Mouse (Mus musculus) thymus, adult 2 months (tissue): ENCODE results near the gene Reg3g. TPM values are rescaled to one million over a fixed set of nuclear protein-coding genes. Genes with fewer than 3 reads are reported as not detected.

Source experiments
- DNase-seq: peaks from one replicate; pipeline ENCODE4 v3.0.0; 2021
- H3K27ac ChIP-seq: fragments of 200-500 bp; 2 replicates; pipeline ENCODE4 v1.5.1; 2012; ENCODE audit warnings: low read length, control low read depth; ENCODE audit not compliant: control insufficient read depth, insufficient read depth
- H3K27me3 ChIP-seq: fragments of 200-500 bp; 2 replicates; pipeline ENCODE4 v1.6.1; 2012; ENCODE audit warnings: mild to moderate bottlenecking, low read length, moderate library complexity, mixed read lengths; ENCODE audit not compliant: control insufficient read depth, insufficient read depth
- H3K36me3 ChIP-seq: fragments of 200-500 bp; 2 replicates; pipeline ENCODE4 v1.6.1; 2012; ENCODE audit warnings: mild to moderate bottlenecking, low read length, moderate library complexity; ENCODE audit not compliant: control insufficient read depth, insufficient read depth
- H3K4me1 ChIP-seq: fragments of 200-500 bp; replicated peaks from 2 replicates; pipeline ENCODE4 v1.6.1; 2012; ENCODE audit warnings: low read length; ENCODE audit not compliant: control insufficient read depth, insufficient read depth
- H3K4me3 ChIP-seq: fragments of 200-500 bp; 2 replicates; pipeline ENCODE4 v1.5.1; 2012; ENCODE audit warnings: mild to moderate bottlenecking, low read length, control low read depth, moderate library complexity; ENCODE audit not compliant: control insufficient read depth, insufficient read depth
- CTCF ChIP-seq: fragments of 200-500 bp; IDR thresholded peaks from 2 replicates; pipeline ENCODE4 v1.5.1; 2012; ENCODE audit warnings: mild to moderate bottlenecking, control low read depth, low read length, moderate library complexity, borderline replicate concordance; ENCODE audit not compliant: control insufficient read depth, poor library complexity, insufficient read depth; ENCODE audit errors: extremely low read depth
- POLR2A ChIP-seq: fragments of 200-500 bp; IDR thresholded peaks from 2 replicates; pipeline ENCODE4 v1.6.1; 2012; ENCODE audit warnings: mild to moderate bottlenecking, low read length, control low read depth, moderate library complexity; ENCODE audit not compliant: control insufficient read depth, poor library complexity, insufficient read depth; ENCODE audit errors: extremely low read depth
- WGBS: fragments of 180-500 bp; shearing (Covaris S2); methylation state at CpG from one replicate; pipeline ENCODE4 v1.1.7; 2018; 5-methylcytosine and 5-hydroxymethylcytosine counted together
- polyA plus RNA-seq: library from polyadenylated mRNA; depleted of rRNA; stranded (reverse); fragments of >200 nt; gene quantifications from 2 replicates; pipeline ENCODE4 v1.2.3, GENCODE M21; 2012; rRNA removed

The Reg3g gene
- polyA plus RNA-seq = 44.0 and 64.5 TPM in 2 replicates

GRCm38 (mm10) chr6:78468772-78469171 is at the start of gene Reg3g:
TSS of gene Reg3g (minus strand) at chr6:78468872.
- no peak for DNase-seq
- 93% methylated on average over 2 of the region's 2 CpGs for WGBS
- Histone ChIP-seq H3K27me3 (no peaks in the 10 kb centered on the region), H3K4me1 (no peaks in the 10 kb centered on the region), H3K36me3 (no peaks in the 10 kb centered on the region), H3K27ac (no peak within 1 kb of the TSS), H3K4me3 (no peak within 1 kb of the TSS)
- TF ChIP-seq CTCF = no peak
- TF ChIP-seq POLR2A = no peak

GRCm38 (mm10) chr6:78515777-78516446 is 47.2 kb upstream of the Reg3g start:
- DNase-seq = no peak
- no peaks in the 10 kb centered on the region for H3K27me3 ChIP-seq
- H3K27ac ChIP-seq = no peak overlapping the region
- TF ChIP-seq CTCF = no peak
- no peak for TF ChIP-seq POLR2A
- no peaks in the 10 kb centered on the region for H3K4me1 ChIP-seq
- 63% methylated on average over 3 of the region's 3 CpGs for WGBS
- no peak overlapping the region for H3K4me3 ChIP-seq
- H3K36me3 ChIP-seq = no peaks in the 10 kb centered on the region

- 8% methylated on average over 3 of the region's 3 CpGs for WGBS
- TF ChIP-seq CTCF = no peak
- no peak for TF ChIP-seq POLR2A
- no peak overlapping the region for H3K4me3 ChIP-seq
- no peak overlapping the region for H3K27ac ChIP-seq
- H3K4me1 ChIP-seq = no peaks in the 10 kb centered on the region
- DNase-seq = no peak
- H3K36me3 ChIP-seq = no peaks in the 10 kb centered on the region
- H3K27me3 ChIP-seq = no peaks in the 10 kb centered on the region
Observed at GRCm38 (mm10) chr6:78512833-78513232, 44.2 kb upstream of the Reg3g start.

GRCm38 (mm10) chr6:78510173-78510900 is 41.7 kb upstream of the Reg3g start:
- Histone ChIP-seq H3K27me3 (no peaks in the 10 kb centered on the region), H3K27ac (no peak overlapping the region), H3K36me3 (no peaks in the 10 kb centered on the region), H3K4me3 (no peak overlapping the region), H3K4me1 (no peaks in the 10 kb centered on the region)
- DNase-seq = no peak
- TF ChIP-seq CTCF (no peak), POLR2A (no peak)
- WGBS = 61% methylated on average over 3 of the region's 3 CpGs

DNA sequence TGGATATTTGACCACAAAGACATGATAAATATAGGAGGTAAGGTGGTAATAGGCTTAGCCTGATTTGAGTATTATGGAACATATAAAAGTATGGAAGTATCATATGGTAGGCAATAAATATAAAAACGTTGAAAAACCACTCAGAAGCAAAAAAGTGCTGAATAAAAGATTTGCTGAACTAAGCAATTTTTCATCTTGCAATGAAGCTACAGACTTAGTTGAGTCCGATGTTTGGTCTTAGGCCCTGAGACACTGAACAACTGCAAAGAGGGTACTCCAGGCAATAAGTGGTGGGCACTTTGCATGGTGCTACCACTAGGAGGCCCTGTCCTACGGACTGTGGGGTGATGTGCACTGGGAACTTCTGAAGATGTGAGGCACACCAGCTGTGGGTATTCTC is 37.1 kb upstream of the Reg3g start:
- no peak for DNase-seq
- Histone ChIP-seq H3K27ac (no peak overlapping the region), H3K4me1 (no peaks in the 10 kb centered on the region), H3K27me3 (no peaks in the 10 kb centered on the region), H3K36me3 (no peaks in the 10 kb centered on the region), H3K4me3 (no peak overlapping the region)
- TF ChIP-seq POLR2A = no peak
- 61% methylated on average over 3 of the region's 3 CpGs for WGBS

- 89% methylated on average over 3 of the region's 3 CpGs for WGBS
- H3K4me3 ChIP-seq = no peak overlapping the region
- no peak for DNase-seq
- no peaks in the 10 kb centered on the region for H3K4me1 ChIP-seq
- H3K27ac ChIP-seq = no peak overlapping the region
- no peak for TF ChIP-seq POLR2A
- TF ChIP-seq CTCF = no peak
- no peaks in the 10 kb centered on the region for H3K36me3 ChIP-seq
- H3K27me3 ChIP-seq = no peaks in the 10 kb centered on the region
Observed at GRCm38 (mm10) chr6:78494633-78495032, 26.0 kb upstream of the Reg3g start.

- no peak overlapping the region for H3K27ac ChIP-seq
- no peaks in the 10 kb centered on the region for H3K27me3 ChIP-seq
- no peak for TF ChIP-seq POLR2A
- no peaks in the 10 kb centered on the region for H3K36me3 ChIP-seq
- no peak overlapping the region for H3K4me3 ChIP-seq
- 71% methylated on average over 3 of the region's 3 CpGs for WGBS
- DNase-seq = no peak
- H3K4me1 ChIP-seq = no peaks in the 10 kb centered on the region
Observed at GRCm38 (mm10) chr6:78469287-78469686, 615 bp upstream of the Reg3g start.
